Mouse (Mus musculus) kidney, postnatal 0 days (tissue): ENCODE measurements around the gene Ifngr2. TPM values are rescaled to one million over a fixed set of nuclear protein-coding genes. Genes with fewer than 3 reads are reported as not detected.
"Not testable (repeated sequence)": the region's sequence is repeated elsewhere in the genome, so short reads cannot be mapped to it uniquely, and the experiment has no call there.

ENCODE experiments used
- ATAC-seq: fragments of 200-750 bp; cut with Nextera tagmentation; replicated peaks from 2 replicates; pipeline ENCODE4 v1.8.0; 2017; ENCODE audit warnings: low read depth, moderate number of reproducible peaks, moderate TSS enrichment, moderate library complexity; ENCODE audit not compliant: low FRiP score
- DNase-seq: peaks from one replicate; pipeline ENCODE4 v3.0.0-alpha.2; 2016; ENCODE audit warnings: low spot score
- H3K27ac ChIP-seq: fragments of 300-500 bp; sonication (generic); 2 replicates; pipeline ENCODE4 v1.5.1; 2014; ENCODE audit warnings: mild to moderate bottlenecking
- H3K27me3 ChIP-seq: fragments of 300-500 bp; sonication (generic); 2 replicates; pipeline ENCODE4 v1.6.1; 2014; ENCODE audit warnings: low read length, mixed read lengths; ENCODE audit not compliant: insufficient read depth
- H3K36me3 ChIP-seq: fragments of 300-500 bp; sonication (generic); 2 replicates; pipeline ENCODE4 v1.6.1; 2014; ENCODE audit warnings: low read length, mixed read lengths; ENCODE audit not compliant: insufficient read depth
- H3K4me1 ChIP-seq: fragments of 300-500 bp; sonication (generic); replicated peaks from 2 replicates; pipeline ENCODE4 v1.6.1; 2014; ENCODE audit warnings: antibody characterized with exemption, low read length, mixed read lengths; ENCODE audit not compliant: insufficient read depth
- H3K4me2 ChIP-seq: fragments of 300-500 bp; sonication (generic); 2 replicates; pipeline ENCODE4 v1.6.1; 2014; ENCODE audit warnings: mild to moderate bottlenecking, low read length, moderate library complexity, mixed read lengths
- H3K4me3 ChIP-seq: fragments of 300-500 bp; sonication (generic); replicated peaks from 2 replicates; pipeline ENCODE4 v1.5.1; 2014; ENCODE audit warnings: low read depth, low read length
- H3K9ac ChIP-seq: fragments of 300-500 bp; sonication (generic); 2 replicates; pipeline ENCODE4 v1.6.1; 2014; ENCODE audit warnings: low read depth, low read length
- H3K9me3 ChIP-seq: fragments of 300-500 bp; sonication (generic); replicated peaks from 2 replicates; pipeline ENCODE4 v1.6.1; 2016; ENCODE audit warnings: low read length, inconsistent platforms, mixed read lengths
- CTCF ChIP-seq: IDR thresholded peaks from 2 replicates; pipeline ENCODE4 v1.5.1; 2016; ENCODE audit warnings: antibody characterized with exemption, low read depth, mild to moderate bottlenecking, moderate library complexity
- WGBS: fragments of 180-500 bp; shearing (Covaris S2); extraction: QIAGEN DNeasy Blood & Tissue Kit; methylation state at CpG from one replicate; pipeline ENCODE4 v1.1.7; 2014; 5-methylcytosine and 5-hydroxymethylcytosine counted together
- polyA plus RNA-seq: library from polyadenylated mRNA; unstranded; fragments of >200 nt; fragmentation: Nextera tagmentation; extraction: Ambion mirVana; gene quantifications from 2 replicates; pipeline ENCODE4 v1.2.1, GENCODE M21; 2015

The Ifngr2 gene
- polyA plus RNA-seq, 1 experiment from 2014 or later, result 42.6 TPM

DNA sequence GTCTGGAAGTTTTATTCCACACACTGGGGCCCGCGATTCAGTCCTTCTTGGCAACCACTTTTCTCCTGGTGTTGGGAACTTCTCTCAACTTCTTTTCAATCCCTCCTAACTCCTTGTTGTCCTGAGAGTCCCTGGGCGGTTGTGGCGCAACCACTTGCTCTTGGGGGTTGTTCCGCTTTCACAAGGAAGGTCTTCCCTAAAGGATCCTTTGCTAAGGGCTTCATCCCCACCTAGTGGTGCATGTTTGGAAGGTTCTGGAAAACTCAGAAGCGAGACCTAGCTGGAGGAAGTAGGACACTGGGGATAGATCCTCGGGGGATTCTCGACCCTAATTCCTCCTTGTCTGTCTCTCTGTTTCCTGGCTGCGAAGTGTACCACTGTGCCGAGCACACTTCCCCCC, 19.8 kb upstream of the Ifngr2 start:
- Histone ChIP-seq H3K9me3 (no peaks in the 10 kb centered on the region), H3K4me3 (no peak overlapping the region), H3K36me3 (no peaks in the 10 kb centered on the region), H3K9ac (no peak overlapping the region), H3K4me1 (no peaks in the 10 kb centered on the region), H3K27ac (no peak overlapping the region), H3K27me3 (no peaks in the 10 kb centered on the region), H3K4me2 (no peak overlapping the region)
- peak; percentile 38; the same call in 1 of the 2 replicates for ATAC-seq
- DNase-seq, result peak; percentile 65
- 62% methylated on average over 10 of the region's 10 CpGs for WGBS
- peak; percentile 70 for TF ChIP-seq CTCF

DNA sequence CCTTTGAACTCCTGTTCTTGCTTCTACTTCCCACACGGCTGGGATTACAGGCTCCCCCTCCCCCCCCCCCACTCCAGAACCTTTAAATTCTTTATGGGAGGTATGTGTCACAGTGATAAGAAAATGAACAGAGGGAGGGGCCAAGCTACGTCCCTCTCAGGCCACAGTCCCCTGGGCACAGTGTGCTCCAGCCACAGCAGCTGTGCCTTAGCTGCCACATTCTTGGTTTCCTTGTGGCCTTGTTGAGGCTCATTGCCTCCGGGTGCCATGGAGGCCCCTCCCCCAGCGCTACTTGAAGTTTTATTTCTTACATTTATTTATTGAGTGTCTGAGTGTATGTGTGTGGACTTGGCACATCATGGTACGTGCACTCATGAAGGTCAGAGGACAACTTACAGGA, 19.4 kb upstream of the Ifngr2 start:
- Histone ChIP-seq H3K27ac (no peak overlapping the region), H3K4me3 (no peak overlapping the region)
- ATAC-seq, result peak; percentile 41; the same call in 1 of the 2 replicates

DNA sequence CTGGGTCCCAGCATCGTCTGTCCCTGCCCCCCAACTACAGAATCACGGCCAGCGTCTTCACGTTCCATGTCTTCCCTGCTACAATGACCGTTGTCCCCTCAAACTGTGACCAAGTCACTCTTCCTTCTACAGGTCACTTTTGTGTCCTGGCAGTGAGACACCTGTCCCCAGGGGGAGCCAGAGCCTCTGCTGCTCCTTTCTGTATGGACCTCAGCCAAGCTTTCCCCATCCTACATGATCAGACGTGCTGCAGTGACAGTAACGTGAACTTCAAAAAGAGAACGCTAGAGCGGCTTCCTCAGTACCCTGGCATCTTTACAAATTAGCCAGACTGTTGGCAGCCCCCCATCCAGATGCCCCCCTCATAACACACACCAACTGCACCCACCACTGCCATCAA, 18.3 kb upstream of the Ifngr2 start:
- Histone ChIP-seq H3K4me3 (no peak overlapping the region), H3K27ac (no peak overlapping the region), H3K9me3 (no peaks in the 10 kb centered on the region), H3K27me3 (no peaks in the 10 kb centered on the region), H3K4me2 (no peak overlapping the region), H3K9ac (no peak overlapping the region), H3K4me1 (no peaks in the 10 kb centered on the region), H3K36me3 (no peaks in the 10 kb centered on the region)
- WGBS, result 80% methylated on average over 9 of the region's 9 CpGs
- ATAC-seq (no peak), DNase-seq (no peak)
- TF ChIP-seq CTCF, result peak; percentile 44

More for the DNA sequence above, 19.4 kb upstream of the Ifngr2 start:
- no peak for DNase-seq
- Histone ChIP-seq H3K9ac (no peak overlapping the region), H3K4me1 (no peaks in the 10 kb centered on the region), H3K27me3 (no peaks in the 10 kb centered on the region), H3K9me3 (no peaks in the 10 kb centered on the region), H3K36me3 (no peaks in the 10 kb centered on the region), H3K4me2 (no peak overlapping the region)
- 22% methylated on average over 5 of the region's 5 CpGs for WGBS
- no peak for TF ChIP-seq CTCF

DNA sequence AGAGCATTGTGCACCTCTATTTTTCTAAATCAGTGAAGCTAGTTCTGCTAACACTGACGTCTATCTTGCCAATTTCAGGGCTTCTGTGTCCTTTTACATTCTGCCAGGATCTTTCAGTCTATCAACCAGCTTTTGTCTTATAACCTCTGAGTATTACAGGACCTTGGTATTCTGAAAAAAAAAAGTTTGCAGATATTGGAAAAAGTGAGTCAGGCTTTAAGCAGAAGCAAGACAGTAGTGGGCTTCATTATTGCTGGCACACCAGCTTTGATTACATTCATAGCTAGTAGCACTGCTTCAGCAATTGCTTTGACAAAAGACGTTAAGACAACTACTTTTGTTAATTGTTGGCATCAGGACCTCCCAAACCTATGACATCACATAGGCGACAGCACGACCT, 16.0 kb upstream of the Ifngr2 start:
- H3K9ac ChIP-seq, H3K4me3 ChIP-seq: not testable (repeated sequence)

GRCm38 (mm10) chr16:91531856-91532255, 15.0 kb upstream of the Ifngr2 start:
- Histone ChIP-seq H3K4me3 (no peak overlapping the region), H3K4me1 (no peaks in the 10 kb centered on the region), H3K9ac (no peak overlapping the region), H3K9me3 (no peaks in the 10 kb centered on the region), H3K36me3 (no peaks in the 10 kb centered on the region), H3K4me2 (no peak overlapping the region), H3K27me3 (no peaks in the 10 kb centered on the region), H3K27ac (no peak overlapping the region)
- no peak for TF ChIP-seq CTCF
- WGBS, result 62% methylated on average over 6 of the region's 6 CpGs
- ATAC-seq, result no peak
- no peak for DNase-seq

More for the DNA sequence above, 16.0 kb upstream of the Ifngr2 start:
- not testable (repeated sequence) for DNase-seq, ATAC-seq, H3K36me3 ChIP-seq, H3K27ac ChIP-seq, H3K9me3 ChIP-seq, H3K4me2 ChIP-seq, H3K27me3 ChIP-seq, H3K4me1 ChIP-seq
- 74% methylated on average over 4 of the region's 4 CpGs for WGBS

DNA sequence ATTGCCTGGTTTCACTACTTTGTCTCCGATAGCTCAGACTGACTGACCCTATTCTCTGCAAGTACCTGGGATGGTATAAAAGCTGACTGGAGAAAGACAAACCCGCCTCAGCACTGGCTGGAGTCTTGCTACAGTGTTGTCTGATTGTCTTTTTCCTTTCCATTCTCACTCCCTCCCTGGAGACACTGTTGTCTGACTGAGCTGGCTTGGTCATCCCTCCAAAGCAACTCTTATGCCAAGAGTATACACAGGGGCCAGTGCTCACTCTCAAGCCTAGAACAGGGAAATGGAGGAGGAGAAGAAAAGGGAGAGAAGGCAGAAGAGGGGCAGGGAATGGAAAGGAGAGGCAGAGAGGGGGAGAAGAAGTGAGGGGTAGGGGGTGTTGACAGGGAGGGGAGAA, 14.4 kb upstream of the Ifngr2 start:
- ATAC-seq, result no peak
- H3K27ac ChIP-seq, result no peak overlapping the region
- WGBS, result 64% methylated on average over 2 of the region's 2 CpGs

More for the DNA sequence above, 14.4 kb upstream of the Ifngr2 start:
- H3K9ac ChIP-seq, result no peak overlapping the region
- H3K9me3 ChIP-seq, result no peaks in the 10 kb centered on the region
- H3K4me3 ChIP-seq, result no peak overlapping the region
- no peak for DNase-seq
- no peaks in the 10 kb centered on the region for H3K4me1 ChIP-seq
- TF ChIP-seq CTCF, result no peak
- H3K4me2 ChIP-seq, result no peak overlapping the region
- H3K36me3 ChIP-seq, result no peaks in the 10 kb centered on the region
- H3K27me3 ChIP-seq, result no peaks in the 10 kb centered on the region
